Mouse (Mus musculus) bone marrow macrophage, adult 2 months (primary cell): ENCODE data around the gene Rabepk. TPM values are rescaled to one million over a fixed set of nuclear protein-coding genes. Genes with fewer than 3 reads are reported as not detected.
A peak's percentile ranks its signal among the peaks of the same experiment; 100 is the strongest.
"Not testable (repeated sequence)": the region's sequence is repeated elsewhere in the genome, so short reads cannot be mapped to it uniquely, and the experiment has no call there.

Experiments
- H3K27ac ChIP-seq: 2 replicates; pipeline ENCODE4 v1.5.1; 2012; ENCODE audit warnings: low read depth, low read length; ENCODE audit not compliant: insufficient read depth
- H3K4me1 ChIP-seq: 2 replicates; pipeline ENCODE4 v1.6.1; 2012; ENCODE audit warnings: low read length; ENCODE audit not compliant: control insufficient read depth, insufficient read depth
- H3K4me3 ChIP-seq: 2 replicates; pipeline ENCODE4 v1.5.1; 2012; ENCODE audit warnings: mild to moderate bottlenecking, low read length, moderate library complexity; ENCODE audit not compliant: insufficient read depth
- CTCF ChIP-seq: IDR thresholded peaks from 2 replicates; pipeline ENCODE4 v1.5.1; 2012; ENCODE audit warnings: low read depth, mild to moderate bottlenecking, low read length, moderate library complexity
- POLR2A ChIP-seq: IDR thresholded peaks from 2 replicates; pipeline ENCODE4 v1.6.1; 2012; ENCODE audit warnings: mild to moderate bottlenecking, low read depth, low read length, borderline replicate concordance
- polyA plus RNA-seq: library from polyadenylated mRNA; stranded (reverse); fragments of >200 nt; gene quantifications from 2 replicates; pipeline ENCODE4 v1.2.4, GENCODE M21; 2012; ENCODE audit not compliant: missing spikeins, insufficient read depth, insufficient read length

Gene Rabepk
- polyA plus RNA-seq, 1 experiment, result 10.2 TPM

DNA sequence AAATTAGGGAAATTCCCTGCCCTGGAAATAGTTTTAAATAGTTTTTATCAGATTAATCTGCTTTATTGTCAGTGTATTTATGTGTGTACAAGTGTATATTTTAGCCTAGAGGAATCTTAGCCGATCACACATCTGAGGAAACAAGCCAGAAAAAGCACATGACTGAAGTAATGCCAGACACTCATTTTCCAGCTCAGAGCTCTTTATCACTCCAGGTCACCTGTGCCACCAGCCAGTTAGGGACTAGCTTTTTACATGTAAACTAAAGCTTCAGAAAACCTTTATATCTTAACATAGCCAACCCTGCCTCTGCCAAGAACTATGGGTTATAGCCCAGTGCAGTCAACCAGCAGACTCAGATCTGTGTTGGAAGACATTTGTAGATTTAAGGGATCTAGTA, 5.1 kb upstream of the Rabepk start:
- peaks cover 37% of the 10 kb centered on the region for H3K4me1 ChIP-seq
- no peak overlapping the region for H3K4me3 ChIP-seq
- TF ChIP-seq CTCF (no peak), POLR2A (no peak)
- no peak overlapping the region for H3K27ac ChIP-seq

DNA sequence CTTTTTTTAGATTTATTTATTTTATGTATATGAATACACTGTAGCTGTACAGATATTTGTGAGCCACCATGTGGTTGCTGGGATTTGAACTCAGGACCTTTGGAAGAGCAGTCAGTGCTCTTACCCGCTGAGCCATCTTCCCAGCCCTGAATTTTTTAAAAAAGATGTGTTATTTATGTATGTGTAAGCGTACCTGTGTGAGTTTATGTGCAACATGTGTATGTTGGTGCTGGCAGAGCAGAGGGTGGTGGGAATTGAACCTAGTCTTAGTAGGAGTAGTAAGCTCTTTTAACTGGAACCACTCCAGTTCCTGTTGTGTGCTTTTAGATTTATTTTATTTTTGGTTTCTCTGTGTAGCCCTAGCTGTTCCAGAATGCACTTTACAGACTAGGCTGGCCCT, 4.5 kb upstream of the Rabepk start:
- TF ChIP-seq POLR2A, result no peak
- no peak for TF ChIP-seq CTCF
- no peak overlapping the region for H3K4me3 ChIP-seq
- peaks cover 37% of the 10 kb centered on the region for H3K4me1 ChIP-seq
- H3K27ac ChIP-seq, result no peak overlapping the region

DNA sequence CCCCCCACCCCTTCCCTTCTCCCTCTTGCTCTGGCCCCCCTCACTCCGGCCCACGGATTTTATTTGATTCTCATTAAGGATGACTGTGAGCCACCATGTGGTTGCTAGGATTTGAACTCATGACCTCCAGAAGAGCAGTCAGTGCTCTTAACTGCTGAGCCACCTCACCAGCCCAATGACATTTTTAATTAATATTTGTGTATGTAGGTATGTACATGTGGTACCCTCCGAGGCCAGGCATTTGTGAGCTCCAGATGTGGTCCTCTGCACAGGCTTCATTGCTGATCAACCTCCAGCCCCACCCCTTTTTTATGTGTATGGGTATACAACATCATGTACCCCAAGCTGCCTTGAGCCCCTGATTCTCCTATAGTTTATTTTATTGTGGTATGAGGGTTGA, 4.0 kb upstream of the Rabepk start:
- TF ChIP-seq POLR2A, result no peak
- TF ChIP-seq CTCF, result no peak
- peak overlapping the region; percentile 30 for H3K4me3 ChIP-seq
- peaks cover 40% of the 10 kb centered on the region for H3K4me1 ChIP-seq
- no peak overlapping the region for H3K27ac ChIP-seq

DNA sequence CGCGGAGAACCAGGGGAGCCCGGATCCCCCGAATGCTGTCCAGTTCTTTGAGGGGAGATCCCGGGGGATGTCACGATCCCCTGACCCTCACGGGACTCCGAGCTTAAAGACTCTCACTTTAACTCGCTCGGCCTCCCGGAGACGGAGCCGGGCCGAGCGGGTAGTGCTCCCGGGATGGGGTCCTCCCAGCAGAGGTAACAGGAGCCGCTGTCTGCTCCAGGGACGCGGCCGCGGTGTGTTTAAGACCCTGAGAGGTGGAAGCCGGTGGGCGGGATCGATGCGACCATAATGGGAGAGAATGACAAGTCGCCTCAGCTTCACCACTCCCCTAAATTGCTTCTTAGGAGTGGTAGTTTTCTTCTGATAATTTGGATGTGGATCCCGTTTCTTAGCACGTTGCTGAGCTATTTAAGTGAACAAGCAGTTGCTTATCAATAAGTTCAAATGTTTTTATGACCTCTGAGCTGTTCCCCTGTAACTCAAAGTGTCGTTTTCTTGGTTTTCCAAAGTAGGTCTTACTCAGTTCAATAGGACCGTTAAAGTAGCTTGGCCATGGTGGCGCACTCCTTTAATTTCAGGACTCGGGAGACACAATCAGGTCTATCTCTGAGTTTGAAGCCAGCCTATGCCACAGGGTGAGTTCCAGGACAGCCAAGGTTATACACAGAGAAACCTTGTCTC, 3.0 kb upstream of the Rabepk start:
- peak overlapping the region; percentile 79 for H3K27ac ChIP-seq
- peaks cover 35% of the 10 kb centered on the region for H3K4me1 ChIP-seq
- H3K4me3 ChIP-seq, result peak overlapping the region; percentile 94

DNA sequence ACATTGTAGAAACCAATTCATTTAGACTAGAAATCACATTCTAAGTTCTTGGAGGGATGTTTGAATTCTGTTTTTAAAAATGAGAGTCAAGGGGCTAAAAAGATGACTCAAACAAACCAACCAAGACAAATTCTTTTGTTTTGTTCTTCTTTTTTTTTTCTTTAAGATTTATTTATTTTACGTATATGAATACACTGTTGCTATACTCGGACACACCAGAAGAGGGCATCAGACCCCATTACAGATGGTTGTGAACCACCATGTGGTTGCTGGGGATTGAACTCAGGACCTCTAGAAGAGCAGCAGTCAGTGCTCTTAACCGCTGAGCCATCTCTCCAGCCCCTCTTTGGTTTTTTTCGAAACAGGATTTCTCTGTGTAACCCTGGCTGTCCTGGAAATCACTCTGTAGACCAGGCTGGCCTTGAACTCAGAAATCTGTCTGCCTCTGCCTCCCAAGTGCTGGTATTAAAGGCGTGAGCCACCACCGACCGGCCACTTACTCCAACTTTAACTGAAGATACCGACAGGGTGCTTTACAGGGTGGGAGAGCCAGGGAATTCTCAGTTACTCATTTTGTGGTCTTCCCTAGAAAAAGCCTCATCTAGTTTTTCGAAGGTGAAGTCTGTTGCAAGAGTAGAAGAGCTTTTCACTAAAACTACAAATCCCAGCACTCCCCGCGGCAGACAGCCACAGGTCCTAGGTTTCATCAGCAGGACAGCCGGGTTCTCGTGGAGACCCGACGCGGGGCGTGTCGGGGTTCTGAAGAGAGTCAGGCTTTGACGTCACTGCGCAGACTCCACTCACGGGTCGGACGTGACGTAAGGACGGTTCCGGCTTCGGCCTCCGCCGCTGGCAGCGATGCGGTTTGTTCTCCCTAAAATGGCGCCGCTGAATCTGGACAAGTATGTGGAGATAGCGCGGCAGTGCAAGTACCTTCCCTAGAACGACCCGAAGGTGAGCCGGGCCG, 2.1 kb upstream of the Rabepk start:
- H3K4me3 ChIP-seq, result peak overlapping the region; percentile 94
- TF ChIP-seq POLR2A (no peak), CTCF (no peak)
- H3K27ac ChIP-seq, result peak overlapping the region; percentile 79
- H3K4me1 ChIP-seq, result peaks cover 29% of the 10 kb centered on the region

DNA sequence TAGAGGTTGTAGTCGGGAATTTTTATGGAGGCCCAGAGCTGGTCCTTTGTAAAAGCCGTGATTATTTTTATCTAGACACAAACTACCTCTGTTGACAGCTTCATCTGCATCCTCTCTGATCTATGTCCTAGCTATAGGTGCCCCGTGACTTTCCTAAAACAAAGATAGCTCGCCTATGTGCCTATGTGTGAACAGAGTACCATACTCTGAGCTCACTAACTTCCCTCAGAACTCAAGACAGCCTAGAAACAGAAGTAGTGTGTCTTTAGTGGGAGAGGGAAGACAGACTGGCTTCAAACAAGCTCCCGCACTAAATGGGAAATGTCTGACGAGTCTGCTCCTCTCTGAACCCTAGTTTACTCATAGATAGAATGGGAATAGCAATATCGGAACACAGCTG, 659 bp upstream of the Rabepk start:
- peak overlapping the region; percentile 26 for H3K27ac ChIP-seq

DNA sequence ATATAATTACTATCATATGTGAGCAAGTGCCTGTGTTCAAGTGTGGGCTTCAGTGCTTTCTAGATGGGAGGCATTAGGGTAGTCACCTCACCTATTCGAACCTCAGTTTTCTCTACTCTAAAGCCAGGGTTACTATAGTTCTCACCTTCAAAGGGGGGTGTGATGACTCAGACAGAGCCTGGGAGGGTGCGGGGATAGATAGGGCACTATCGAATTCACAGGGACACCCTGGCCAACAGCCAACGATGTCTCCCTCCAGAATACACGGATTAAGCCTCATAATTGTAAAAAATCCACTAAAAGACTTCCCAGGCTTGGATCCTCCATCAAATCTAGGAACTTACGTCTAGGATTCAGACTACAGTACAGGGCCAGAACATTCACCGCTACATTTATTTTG, 4.3 kb downstream of the Rabepk start:
- no peak for TF ChIP-seq CTCF
- TF ChIP-seq POLR2A, result no peak
- Histone ChIP-seq H3K4me1 (peaks cover 5% of the 10 kb centered on the region), H3K4me3 (no peak overlapping the region), H3K27ac (no peak overlapping the region)

More for the DNA sequence above, 659 bp upstream of the Rabepk start:
- peak overlapping the region; percentile 69 for H3K4me3 ChIP-seq
- TF ChIP-seq CTCF (no peak), POLR2A (no peak)
- H3K4me1 ChIP-seq, result peaks cover 19% of the 10 kb centered on the region

DNA sequence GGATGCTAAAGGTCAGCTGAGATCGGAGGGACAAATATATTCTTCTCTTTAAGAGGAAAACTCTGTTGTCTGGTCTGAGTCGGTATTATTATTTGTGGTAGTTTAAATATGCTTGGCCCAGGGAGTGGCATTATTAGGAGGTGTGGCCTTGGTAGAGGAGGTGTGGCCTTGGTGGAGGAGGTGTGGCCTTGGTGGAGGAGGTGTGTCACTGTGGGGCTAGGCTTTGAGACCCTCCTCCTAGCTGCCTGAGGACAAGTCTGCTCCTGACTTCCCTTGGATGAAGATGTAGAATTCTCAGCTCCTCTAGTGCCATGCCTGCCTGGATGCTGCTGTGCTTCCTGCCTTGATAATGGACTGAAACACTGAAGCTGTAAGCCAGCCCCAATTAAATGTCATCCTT, 5.2 kb downstream of the Rabepk start:
- no peak overlapping the region for H3K27ac ChIP-seq
- TF ChIP-seq POLR2A, result no peak
- H3K4me3 ChIP-seq, result no peak overlapping the region
- peaks cover 3% of the 10 kb centered on the region for H3K4me1 ChIP-seq

DNA sequence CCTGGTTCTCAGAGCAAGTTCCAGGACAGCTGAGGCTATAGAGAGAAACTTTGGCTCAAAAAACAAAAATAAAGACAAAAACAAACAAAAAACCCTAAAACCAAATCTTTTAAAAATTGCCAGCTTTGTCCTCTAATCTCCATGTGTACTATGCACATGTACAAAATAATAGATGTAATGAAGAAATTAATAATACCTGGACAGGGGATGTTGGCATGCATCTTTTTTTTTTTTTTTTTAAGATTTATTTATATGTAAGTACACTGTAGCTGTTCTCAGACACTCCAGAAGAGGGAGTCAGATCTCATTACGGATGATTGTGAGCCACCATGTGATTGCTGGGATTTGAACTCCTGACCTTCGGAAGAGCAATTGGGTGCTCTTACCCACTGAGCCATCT, 7.2 kb downstream of the Rabepk start:
- not testable (repeated sequence) for H3K4me3 ChIP-seq, H3K27ac ChIP-seq, H3K4me1 ChIP-seq

DNA sequence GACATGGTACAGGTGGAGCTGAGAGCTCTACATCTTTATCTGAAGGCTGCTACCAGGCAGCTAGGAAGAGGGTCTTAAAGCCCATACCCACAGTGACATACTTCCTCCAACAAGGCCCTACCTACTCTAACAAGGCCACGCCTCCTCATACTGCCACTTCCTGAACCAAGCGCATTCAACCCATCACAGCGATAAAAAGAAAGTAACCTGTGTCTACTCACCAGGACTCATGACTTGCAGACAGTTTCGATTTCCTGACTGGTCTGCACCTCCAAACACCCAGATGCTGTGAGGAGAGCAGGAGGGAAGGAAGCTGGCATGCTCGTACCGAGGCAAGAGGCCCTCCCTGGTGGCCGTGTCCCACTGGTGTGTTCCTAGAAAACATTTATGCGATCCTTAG, 9.4 kb downstream of the Rabepk start:
- Histone ChIP-seq H3K4me3 (no peak overlapping the region), H3K4me1 (no peaks in the 10 kb centered on the region), H3K27ac (no peak overlapping the region)
- no peak for TF ChIP-seq CTCF
